ENCODE assay signal across 12 mouse cellular contexts in the genomic region with DNA sequence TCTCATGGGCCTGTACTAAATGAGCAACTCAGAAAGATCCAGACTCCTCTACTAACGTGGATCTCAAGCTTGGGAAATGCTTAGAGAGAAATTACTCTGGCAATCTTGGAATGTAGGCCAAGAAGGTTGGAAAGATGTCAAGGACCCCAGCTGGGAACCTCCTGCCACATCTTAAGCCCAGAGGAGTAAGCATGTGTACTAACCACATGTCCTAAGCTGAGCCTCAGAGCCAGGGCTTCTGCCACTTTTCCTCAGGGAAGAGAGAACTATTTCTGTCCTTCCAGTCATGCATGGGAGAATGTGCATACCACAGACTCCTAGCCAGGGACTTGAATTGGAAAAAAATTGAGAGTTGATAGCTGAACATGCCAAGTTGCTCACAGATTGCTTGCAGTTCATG. TPM values are rescaled to one million over a fixed set of nuclear protein-coding genes. Genes with fewer than 3 reads are reported as not detected.
DNase-seq lines count a peak whose midpoint lies in the region; ATAC-seq and TF ChIP-seq lines count a peak whose summit lies in the region.
"Had no signal": no experiment of that assay in that cellular context is flagged by ENCODE, and none has a peak within 500 bp of the region (broad histone marks: within the 10 kb centered on the region; RNA-seq: fewer than 3 reads in every experiment).

No protein-coding gene starts in this region.

- H3K36me3 ChIP-seq in kidney, adult 2 months (ENCODE audit: control insufficient read depth, insufficient read depth, low read length): no peaks in the 10 kb centered on the region
- no peaks in the 10 kb centered on the region for H3K36me3 ChIP-seq in stomach, postnatal 0 days (ENCODE audit: control insufficient read depth, insufficient read depth, low read length)
- H3K36me3 ChIP-seq: intestine, embryonic 15.5 days; midbrain, embryonic 13.5 days had no signal

- H3K4me3 ChIP-seq in kidney, adult 2 months (ENCODE audit: insufficient read depth, low read depth, low read length): no peak overlapping the region
- no peak overlapping the region for H3K4me3 ChIP-seq in stomach, postnatal 0 days (ENCODE audit: low read depth, low read length)
- H3K4me3 ChIP-seq: intestine, embryonic 15.5 days; midbrain, embryonic 13.5 days had no signal

- H3K4me1 ChIP-seq in kidney, adult 2 months (ENCODE audit: control insufficient read depth, insufficient read depth, low read length): no peaks in the 10 kb centered on the region
- no peaks in the 10 kb centered on the region for H3K4me1 ChIP-seq in stomach, postnatal 0 days (replicated peaks; ENCODE audit: control insufficient read depth, insufficient read depth)
- H3K4me1 ChIP-seq: intestine, embryonic 15.5 days; midbrain, embryonic 13.5 days had no signal

- peak; percentile 8 for DNase-seq in cerebellum, adult 11 months
- DNase-seq in cerebellum, adult 8-10 months: no peak
- peak; percentile 3 for DNase-seq in kidney, adult 2 months
- no peak for DNase-seq in kidney, adult 11 months
- peak; percentile 47 to 61 for DNase-seq in cerebellum, postnatal 14 days
- DNase-seq in lung, postnatal 4 days: peak; percentile 5 to 25
- no peak for DNase-seq in ovary, postnatal 14 days (ENCODE audit: low spot score)
- DNase-seq in stomach, postnatal 0 days (ENCODE audit: low spot score): no peak
- DNase-seq: kidney, postnatal 4 days; lung, embryonic 14.5 days had no signal

- no peak overlapping the region for H3K27ac ChIP-seq in kidney, adult 2 months (ENCODE audit: insufficient read depth, low read depth, low read length)
- no peak overlapping the region for H3K27ac ChIP-seq in stomach, postnatal 0 days (replicated peaks)
- H3K27ac ChIP-seq: intestine, embryonic 15.5 days; midbrain, embryonic 13.5 days had no signal

- TF ChIP-seq CTCF in kidney, adult 2 months (conservative IDR thresholded peaks at IDR 0.05; ENCODE audit: insufficient read depth, insufficient read length, low read depth, low read length): no peak
- TF ChIP-seq CTCF in stomach, postnatal 0 days (IDR thresholded peaks at IDR 0.05; ENCODE audit: low read depth): no peak

- WGBS in kidney, adult 2 months: 53% methylated on average over 1 of the region's 1 CpGs
- WGBS in stomach, postnatal 0 days: 44% methylated on average over 1 of the region's 1 CpGs

- H3K4me2 ChIP-seq in stomach, postnatal 0 days (replicated peaks; ENCODE audit: low read depth): no peak overlapping the region
- H3K4me2 ChIP-seq: intestine, embryonic 15.5 days; lung, embryonic 14.5 days; midbrain, embryonic 13.5 days had no signal

- H3K9me3 ChIP-seq in stomach, postnatal 0 days (ENCODE audit: control insufficient read depth, low read length): no peaks in the 10 kb centered on the region
- H3K9me3 ChIP-seq: intestine, embryonic 15.5 days; midbrain, embryonic 13.5 days had no signal

- ATAC-seq in stomach, postnatal 0 days (ENCODE audit: low FRiP score, low TSS enrichment): no peak
- ATAC-seq: intestine, embryonic 15.5 days; midbrain, embryonic 13.5 days had no signal

- no peak overlapping the region for H3K9ac ChIP-seq in stomach, postnatal 0 days (ENCODE audit: low read length)
- H3K9ac ChIP-seq: intestine, embryonic 15.5 days; lung, embryonic 14.5 days; midbrain, embryonic 13.5 days had no signal

- H3K27me3 ChIP-seq in kidney, adult 2 months (replicated peaks; ENCODE audit: control insufficient read depth, insufficient read depth, low read length): no peaks in the 10 kb centered on the region
- H3K27me3 ChIP-seq in stomach, postnatal 0 days (ENCODE audit: control insufficient read depth, insufficient read depth, low read length): no peaks in the 10 kb centered on the region
- H3K27me3 ChIP-seq: intestine, embryonic 15.5 days; midbrain, embryonic 13.5 days had no signal

- TF ChIP-seq POLR2A in kidney, adult 2 months (IDR thresholded peaks at IDR 0.05; ENCODE audit: low read depth, low read length): no peak

- no peak for TF ChIP-seq EP300 in stomach, postnatal 0 days (optimal IDR thresholded peaks at IDR 0.05)

RNA-seq across cellular contexts. Expression of gene Glra4, which starts 6.9 kb away (rescaled TPM):
- not detected in 2 replicates for polyA plus RNA-seq in kidney, adult 2 months (2012; rRNA removed)
- polyA plus RNA-seq in stomach, postnatal 0 days (2015; fragmentation: Nextera tagmentation; extraction: Ambion mirVana): not detected in 2 replicates
- polyA plus RNA-seq: intestine, embryonic 15.5 days; midbrain, embryonic 13.5 days had no signal

RNA-seq across cellular contexts. Expression of gene Morf4l2, which starts 29.5 kb away (rescaled TPM):
- polyA plus RNA-seq in kidney, adult 2 months (2012; rRNA removed): 20.9 and 33.3 TPM in 2 replicates
- 303 and 335 TPM in 2 replicates for polyA plus RNA-seq in stomach, postnatal 0 days (2015; fragmentation: Nextera tagmentation; extraction: Ambion mirVana)

RNA-seq across cellular contexts. Expression of gene Plp1, which starts 49.4 kb away (rescaled TPM):
- 3.6 and 4.4 TPM in 2 replicates for polyA plus RNA-seq in kidney, adult 2 months (2012; rRNA removed)
- polyA plus RNA-seq in stomach, postnatal 0 days (2015; fragmentation: Nextera tagmentation; extraction: Ambion mirVana): 4.5 TPM in 2 replicates

Comparison
In these comparisons a context has a peak if more than half of its experiments do, and no peak if none do; other contexts are left out.
1. DNase-seq: peak in cerebellum, adult 11 months (single experiment), kidney, adult 2 months (single experiment), cerebellum, postnatal 14 days (2 of 2) and lung, postnatal 4 days (2 of 2); none in cerebellum, adult 8-10 months (single experiment), kidney, adult 11 months (single experiment), ovary, postnatal 14 days (single experiment) and stomach, postnatal 0 days (single experiment).